Mouse (Mus musculus) ES-E14 (cell line): ENCODE measurements around the gene Sema6b.

Experiments
- HCFC1 ChIP-seq: IDR thresholded peaks from 2 replicates; pipeline ENCODE4 v1.6.1; 2012; ENCODE audit warnings: low read length, inconsistent platforms, borderline replicate concordance; ENCODE audit not compliant: insufficient read depth
- ZC3H11A ChIP-seq: IDR thresholded peaks from 2 replicates; pipeline ENCODE4 v1.6.1; 2012; ENCODE audit warnings: low read depth, mild to moderate bottlenecking, inconsistent platforms, low read length, borderline replicate concordance
- ZNF384 ChIP-seq: IDR thresholded peaks from 2 replicates; pipeline ENCODE4 v1.6.1; 2012; ENCODE audit warnings: low read depth, low read length, inconsistent platforms

DNA sequence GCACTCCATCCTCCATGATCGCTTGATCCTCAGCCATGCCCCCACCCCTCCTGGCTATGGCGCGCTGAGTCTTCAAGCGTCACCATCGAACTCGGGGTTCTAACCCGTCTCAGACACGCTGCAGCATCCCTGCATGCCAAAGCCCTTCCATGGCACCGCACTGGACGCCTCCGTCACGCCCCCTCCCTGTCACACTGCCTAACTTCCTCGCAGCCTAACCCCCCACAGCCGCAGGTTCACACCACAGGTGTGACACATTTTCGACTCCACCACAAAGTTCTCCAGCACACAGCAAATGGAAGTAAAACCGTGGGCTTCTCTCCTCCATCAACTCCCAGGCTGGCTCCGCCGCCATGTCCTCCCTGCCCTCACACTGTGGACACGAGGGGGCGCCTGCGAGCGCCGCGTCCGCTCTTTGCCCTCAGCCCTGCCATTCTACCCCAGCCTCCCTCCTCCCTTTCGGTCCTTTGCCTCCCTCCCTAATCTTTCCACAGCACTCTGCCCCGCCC, 5.6 kb downstream of the Sema6b start:
- TF ChIP-seq HCFC1, result no peak
- no peak for TF ChIP-seq ZC3H11A
- no peak for TF ChIP-seq ZNF384
